8 mouse cellular contexts compared by ENCODE assay signal in the genomic region with DNA sequence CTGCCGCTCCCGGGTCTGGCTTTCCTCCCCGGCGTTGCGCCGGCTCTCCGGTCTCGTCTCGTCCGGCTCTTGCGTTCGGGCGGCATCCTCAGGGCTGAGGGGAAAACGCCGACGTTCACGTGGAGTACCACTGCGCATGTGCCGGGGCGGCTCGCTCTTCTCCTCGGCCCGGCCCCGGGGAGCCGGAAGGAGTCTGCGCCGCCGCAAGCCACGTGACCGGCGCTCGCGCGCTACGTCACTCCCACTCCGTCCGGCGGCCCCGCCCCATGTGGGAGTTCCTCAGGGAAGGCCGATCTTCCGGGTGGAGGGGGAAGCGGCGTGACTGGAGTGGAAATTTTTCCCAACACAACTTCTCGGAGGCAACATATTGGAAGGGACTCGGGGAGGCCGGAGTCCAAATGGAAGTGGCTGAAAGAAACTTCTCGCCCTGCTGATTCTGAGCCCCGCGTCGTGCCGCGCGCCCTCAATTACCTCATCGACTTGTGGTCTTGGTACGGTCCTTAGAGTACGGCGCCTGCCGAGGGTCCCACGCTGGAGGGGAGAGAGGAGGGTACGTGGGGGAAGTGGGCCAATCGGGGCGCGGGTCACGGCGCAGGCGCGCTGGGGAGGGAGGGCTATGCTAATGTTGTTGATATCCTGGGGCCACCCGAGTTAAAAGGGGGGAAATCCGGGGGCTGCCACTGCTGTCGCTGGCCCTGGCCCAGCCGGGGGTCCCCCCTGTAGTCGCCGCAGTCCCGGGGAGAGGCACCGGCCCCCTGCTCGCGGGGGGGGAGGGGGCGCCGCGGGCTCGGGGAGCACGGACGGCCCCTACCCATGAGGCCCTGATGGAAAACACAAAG. TPM values are rescaled to one million over a fixed set of nuclear protein-coding genes. Genes with fewer than 3 reads are reported as not detected.
A peak's percentile ranks its signal among the peaks of the same experiment; 100 is the strongest.
DNase-seq lines count a peak whose midpoint lies in the region; ATAC-seq lines count a peak whose summit lies in the region.

A gene (minus strand): TSS at position 195 of the 839 bp plus-strand sequence.
A gene (plus strand): TSS at position 281 of the 839 bp plus-strand sequence.

- peak within 1 kb of the TSS; percentile 93 for H3K4me2 ChIP-seq in heart, embryonic 16.5 days (ENCODE audit: low read depth, low read length)
- peak within 1 kb of the TSS; percentile 91 for H3K4me2 ChIP-seq in liver, embryonic 15.5 days
- peak within 1 kb of the TSS; percentile 90 for H3K4me2 ChIP-seq in neural tube, embryonic 12.5 days (replicated peaks)

- no peaks in the 10 kb centered on the region for H3K9me3 ChIP-seq in forebrain, embryonic 10.5 days
- H3K9me3 ChIP-seq in heart, embryonic 16.5 days (replicated peaks; ENCODE audit: control insufficient read depth, low read length) = no peaks in the 10 kb centered on the region
- no peaks in the 10 kb centered on the region for H3K9me3 ChIP-seq in liver, embryonic 15.5 days (replicated peaks)
- H3K9me3 ChIP-seq in neural tube, embryonic 12.5 days = no peaks in the 10 kb centered on the region

- peak within 1 kb of the TSS; percentile 98 for H3K27ac ChIP-seq in forebrain, embryonic 10.5 days
- H3K27ac ChIP-seq in heart, embryonic 16.5 days (ENCODE audit: low read length) = peak within 1 kb of the TSS; percentile 96
- peak within 1 kb of the TSS; percentile 96 for H3K27ac ChIP-seq in liver, embryonic 15.5 days (replicated peaks)
- peak within 1 kb of the TSS; percentile 82 for H3K27ac ChIP-seq in neural tube, embryonic 12.5 days

- 1% methylated on average over 81 of the region's 83 CpGs for WGBS in forebrain, embryonic 10.5 days
- under 1% methylated on average over 83 of the region's 83 CpGs for WGBS in heart, embryonic 16.5 days
- WGBS in liver, embryonic 15.5 days (ENCODE audit: insufficient replicate concordance) = under 1% methylated on average over 80 of the region's 83 CpGs
- WGBS in neural tube, embryonic 12.5 days = under 1% methylated on average over 82 of the region's 83 CpGs

- ATAC-seq in CD4-positive, CD25-positive, alpha-beta regulatory T cell, adult 4 months = peak; percentile 80
- ATAC-seq in heart, embryonic 16.5 days (replicated peaks; ENCODE audit: extremely low read depth, insufficient read depth, low FRiP score) = peak; percentile 97
- peak; percentile 92 for ATAC-seq in liver, embryonic 15.5 days (ENCODE audit: insufficient read depth)
- peak; percentile 98 for ATAC-seq in neural tube, embryonic 12.5 days (ENCODE audit: low FRiP score, low read depth)

- peaks cover 31% of the 10 kb centered on the region for H3K4me1 ChIP-seq in forebrain, embryonic 10.5 days
- peaks cover 16% of the 10 kb centered on the region for H3K4me1 ChIP-seq in heart, embryonic 16.5 days (ENCODE audit: control insufficient read depth, insufficient read depth, low read length)
- peaks cover 38% of the 10 kb centered on the region for H3K4me1 ChIP-seq in liver, embryonic 15.5 days (replicated peaks)
- H3K4me1 ChIP-seq in neural tube, embryonic 12.5 days = peaks cover 36% of the 10 kb centered on the region

- no peaks in the 10 kb centered on the region for H3K27me3 ChIP-seq in forebrain, embryonic 10.5 days (ENCODE audit: poor library complexity, severe bottlenecking)
- no peaks in the 10 kb centered on the region for H3K27me3 ChIP-seq in heart, embryonic 16.5 days (ENCODE audit: control insufficient read depth, insufficient read depth, low read length)
- no peaks in the 10 kb centered on the region for H3K27me3 ChIP-seq in liver, embryonic 15.5 days
- H3K27me3 ChIP-seq in neural tube, embryonic 12.5 days (replicated peaks) = no peaks in the 10 kb centered on the region

- peak; percentile 91 for DNase-seq in c-Kit-negative CD71-positive TER-119-positive erythroid progenitor cells, embryonic 14.5 days (ENCODE audit: low read depth, low spot score)
- DNase-seq in forebrain, embryonic 10.5 days (ENCODE audit: extremely low spot score, low spot score) = peak; percentile 97
- peak; percentile 98 to 99 for DNase-seq in kidney, postnatal 36 days
- DNase-seq in telencephalon, adult 2 months (ENCODE audit: low read depth, low spot score) = peak; percentile 95

- H3K36me3 ChIP-seq in forebrain, embryonic 10.5 days (replicated peaks) = peaks cover 50% of the 10 kb centered on the region
- H3K36me3 ChIP-seq in heart, embryonic 16.5 days (ENCODE audit: control insufficient read depth, insufficient read depth) = peaks cover 3% of the 10 kb centered on the region
- peaks cover 9% of the 10 kb centered on the region for H3K36me3 ChIP-seq in liver, embryonic 15.5 days (replicated peaks)
- H3K36me3 ChIP-seq in neural tube, embryonic 12.5 days = 0 out of 2 replicates have a peak, but pooled peaks cover 2% of the 10 kb centered on the region

- peak within 1 kb of the TSS; percentile 98 for H3K9ac ChIP-seq in heart, embryonic 16.5 days (ENCODE audit: low read length)
- peak within 1 kb of the TSS; percentile 94 for H3K9ac ChIP-seq in liver, embryonic 15.5 days
- H3K9ac ChIP-seq in neural tube, embryonic 12.5 days = peak within 1 kb of the TSS; percentile 91

- H3K4me3 ChIP-seq in forebrain, embryonic 10.5 days = peak within 1 kb of the TSS; percentile 96
- H3K4me3 ChIP-seq in heart, embryonic 16.5 days (ENCODE audit: low read length) = peak within 1 kb of the TSS; percentile 100
- peak within 1 kb of the TSS; percentile 98 for H3K4me3 ChIP-seq in liver, embryonic 15.5 days (replicated peaks)
- peak within 1 kb of the TSS; percentile 95 for H3K4me3 ChIP-seq in neural tube, embryonic 12.5 days

RNA-seq across cellular contexts. Expression of the first gene that starts in this region (rescaled TPM):
- polyA plus RNA-seq in CD4-positive, CD25-positive, alpha-beta regulatory T cell, adult 4 months (2017; shearing (Covaris generic)) = 10 to 100 TPM; 10.7 to 17.6 TPM
- 38.6 and 38.8 TPM in 2 replicates for polyA plus RNA-seq in forebrain, embryonic 10.5 days (2016; fragmentation: Nextera tagmentation; extraction: Ambion mirVana)
- 16.8 and 17.0 TPM in 2 replicates for polyA plus RNA-seq in heart, embryonic 16.5 days (2015; fragmentation: Nextera tagmentation; extraction: Ambion mirVana)
- 12.5 and 13.3 TPM in 2 replicates for polyA plus RNA-seq in liver, embryonic 15.5 days (2015; fragmentation: Nextera tagmentation; extraction: Ambion mirVana)
- 41.3 and 41.7 TPM in 2 replicates for polyA plus RNA-seq in neural tube, embryonic 12.5 days (2016; fragmentation: Nextera tagmentation; extraction: Ambion mirVana)

RNA-seq across cellular contexts. Expression of the second gene that starts in this region (rescaled TPM):
- polyA plus RNA-seq in CD4-positive, CD25-positive, alpha-beta regulatory T cell, adult 4 months (2017; shearing (Covaris generic)) = 10 to 100 TPM; 30.9 to 38.9 TPM
- 41.1 and 42.7 TPM in 2 replicates for polyA plus RNA-seq in forebrain, embryonic 10.5 days (2016; fragmentation: Nextera tagmentation; extraction: Ambion mirVana)
- 17.6 and 20.0 TPM in 2 replicates for polyA plus RNA-seq in heart, embryonic 16.5 days (2015; fragmentation: Nextera tagmentation; extraction: Ambion mirVana)
- 5.1 and 6.6 TPM in 2 replicates for polyA plus RNA-seq in liver, embryonic 15.5 days (2015; fragmentation: Nextera tagmentation; extraction: Ambion mirVana)
- polyA plus RNA-seq in neural tube, embryonic 12.5 days (2016; fragmentation: Nextera tagmentation; extraction: Ambion mirVana) = 40.4 and 44.2 TPM in 2 replicates

Comparison
In these comparisons a context has a peak if more than half of its experiments do, and no peak if none do; other contexts are left out.
1. Peak in every context shown above with its lines: DNase-seq, ATAC-seq, H3K4me3 ChIP-seq and H3K27ac ChIP-seq.